Mouse (Mus musculus) lung, adult 2 months (tissue): ENCODE data around the gene Mlycd. TPM values are rescaled to one million over a fixed set of nuclear protein-coding genes. Genes with fewer than 3 reads are reported as not detected.

Experiments used
- DNase-seq: peaks from one replicate; pipeline ENCODE4 v3.0.0; 2022
- H3K4me1 ChIP-seq: fragments of 200-500 bp; 2 replicates; pipeline ENCODE4 v1.6.1; 2011; ENCODE audit warnings: low read length; ENCODE audit not compliant: control insufficient read depth, insufficient read depth
- H3K4me3 ChIP-seq: fragments of 200-500 bp; replicated peaks from 2 replicates; pipeline ENCODE3; 2011; ENCODE audit warnings: low read depth, mild to moderate bottlenecking, control low read depth, low read length; ENCODE audit errors: extremely low read depth
- CTCF ChIP-seq: fragments of 200-500 bp; IDR thresholded peaks from 2 replicates; pipeline ENCODE4 v1.5.1; 2011; ENCODE audit warnings: mild to moderate bottlenecking, low read length, control low read depth; ENCODE audit not compliant: insufficient read depth
- POLR2A ChIP-seq: fragments of 200-500 bp; IDR thresholded peaks from 2 replicates; pipeline ENCODE4 v1.6.1; 2011; ENCODE audit warnings: low read depth, mild to moderate bottlenecking, control low read depth, low read length, borderline replicate concordance; ENCODE audit errors: extremely low read depth
- WGBS: fragments of 180-500 bp; shearing (Covaris S2); methylation state at CpG from one replicate; pipeline ENCODE4 v1.1.7; 2018; 5-methylcytosine and 5-hydroxymethylcytosine counted together
- polyA plus RNA-seq: library from polyadenylated mRNA; depleted of rRNA; stranded (reverse); fragments of >200 nt; gene quantifications from 2 replicates; pipeline ENCODE4 v1.2.3, GENCODE M21; 2012; rRNA removed

Mlycd gene
- polyA plus RNA-seq, 1 experiment: 26.9 TPM

GRCm38 (mm10) chr8:119447781-119448170 lies 53.1 kb downstream of the Mlycd start:
- DNase-seq: no peak
- 5% methylated on average over 17 of the region's 17 CpGs for WGBS
- TF ChIP-seq CTCF (no peak), POLR2A (no peak)
- H3K4me3 ChIP-seq: no peak overlapping the region
- peaks cover 4% of the 10 kb centered on the region; the same call in 1 of the 2 replicates for H3K4me1 ChIP-seq

- TF ChIP-seq CTCF: no peak
- TF ChIP-seq POLR2A: no peak
- Histone ChIP-seq H3K4me3 (no peak overlapping the region), H3K4me1 (peaks cover 4% of the 10 kb centered on the region; the same call in 1 of the 2 replicates)
- WGBS: 78% methylated on average over 12 of the region's 12 CpGs
- DNase-seq: no peak
Observed at GRCm38 (mm10) chr8:119449627-119450026, 54.9 kb downstream of the Mlycd start.

- WGBS: 91% methylated on average over 4 of the region's 4 CpGs
- no peak for TF ChIP-seq POLR2A
- no peak for TF ChIP-seq CTCF
- no peak for DNase-seq
- Histone ChIP-seq H3K4me1 (peaks cover 4% of the 10 kb centered on the region; the same call in 1 of the 2 replicates), H3K4me3 (no peak overlapping the region)
Observed at GRCm38 (mm10) chr8:119451131-119451530, 56.5 kb downstream of the Mlycd start.

GRCm38 (mm10) chr8:119452919-119453318 lies 58.2 kb downstream of the Mlycd start:
- 83% methylated on average over 5 of the region's 5 CpGs for WGBS
- no peaks in the 10 kb centered on the region for H3K4me1 ChIP-seq
- TF ChIP-seq POLR2A (no peak), CTCF (no peak)
- H3K4me3 ChIP-seq: no peak overlapping the region
- no peak for DNase-seq

GRCm38 (mm10) chr8:119456045-119456444 lies 61.4 kb downstream of the Mlycd start:
- 85% methylated on average over 5 of the region's 5 CpGs for WGBS
- no peak for TF ChIP-seq CTCF
- no peak for TF ChIP-seq POLR2A
- Histone ChIP-seq H3K4me1 (no peaks in the 10 kb centered on the region), H3K4me3 (no peak overlapping the region)
- DNase-seq: no peak

GRCm38 (mm10) chr8:119459724-119460123 lies 65.0 kb downstream of the Mlycd start:
- Histone ChIP-seq H3K4me3 (no peak overlapping the region), H3K4me1 (no peaks in the 10 kb centered on the region)
- no peak for DNase-seq
- 33% methylated on average over 16 of the region's 16 CpGs for WGBS
- no peak for TF ChIP-seq POLR2A
- TF ChIP-seq CTCF: no peak

Other genes starting within 250 kb of the Mlycd start
- gene Hsbp1, start 50.4 kb upstream of the Mlycd start, polyA plus RNA-seq: 90.7 and 130 TPM in 2 replicates
- 48.8 and 57.9 TPM in 2 replicates for gene Osgin1, start 39.2 kb downstream of the Mlycd start, polyA plus RNA-seq
- 0.63 and 1.0 TPM in 2 replicates for gene Necab2, start 51.8 kb downstream of the Mlycd start, polyA plus RNA-seq
- 0.14 TPM in 1 of 2 replicates, not detected in the other for gene Slc38a8, start 106.8 kb downstream of the Mlycd start, polyA plus RNA-seq
- gene Mbtps1, start 163.9 kb downstream of the Mlycd start, polyA plus RNA-seq: 76.6 and 87.4 TPM in 2 replicates
- gene Hsdl1, start 180.3 kb downstream of the Mlycd start, polyA plus RNA-seq: 24.1 and 27.7 TPM in 2 replicates
- 5.0 and 5.3 TPM in 2 replicates for gene Dnaaf1, start 180.4 kb downstream of the Mlycd start, polyA plus RNA-seq
- 17.6 and 19.5 TPM in 2 replicates for gene Taf1c, start 210.3 kb downstream of the Mlycd start, polyA plus RNA-seq
- not detected in 2 replicates for gene Adad2, start 217.9 kb downstream of the Mlycd start, polyA plus RNA-seq
- gene Kcng4, start 240.8 kb downstream of the Mlycd start, polyA plus RNA-seq: 0.17 and 0.51 TPM in 2 replicates